Mouse (Mus musculus): ENCODE data around the gene Prcp. TPM values are rescaled to one million over a fixed set of nuclear protein-coding genes. Genes with fewer than 3 reads are reported as not detected.
A peak's percentile ranks its signal among the peaks of the same experiment; 100 is the strongest.

The Prcp gene
- polyA plus RNA-seq, 1 experiment = 19.7 TPM

DNA sequence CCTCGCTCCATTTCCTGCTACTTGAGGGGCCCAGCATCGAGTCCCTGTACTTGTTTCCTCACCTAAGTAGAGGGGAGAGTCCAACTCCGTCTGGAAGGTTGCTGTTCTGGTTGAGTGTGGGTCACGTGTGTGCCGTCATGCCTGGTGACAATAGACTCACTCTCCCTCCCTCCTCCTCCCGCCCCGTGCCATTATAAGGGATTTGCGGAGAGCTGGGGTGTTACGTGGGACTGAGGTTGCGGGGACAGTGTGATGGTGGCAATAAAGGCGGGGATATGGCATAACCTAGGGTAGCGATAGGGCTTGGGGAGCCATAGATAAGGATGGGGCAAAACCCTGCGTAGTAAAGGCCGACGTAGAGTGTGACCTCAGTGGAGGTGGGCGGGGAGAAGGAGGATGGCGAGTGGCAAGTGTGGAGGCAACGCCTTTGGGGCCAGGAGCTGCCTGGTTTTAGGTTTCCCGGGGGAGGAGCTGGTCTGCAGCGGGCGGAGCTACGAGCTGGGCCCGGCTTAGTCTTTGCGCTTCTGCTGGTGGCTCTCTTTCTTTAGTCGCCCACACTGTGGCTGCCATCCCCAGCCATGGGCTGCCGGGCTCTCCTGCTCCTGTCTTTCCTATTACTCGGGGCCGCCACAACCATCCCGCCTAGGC, 615 bp downstream of the Prcp start:
- TF ChIP-seq POLR2A (IDR thresholded peaks at IDR 0.05; ENCODE audit: control insufficient read depth, extremely low read depth, insufficient read depth, low read length, poor library complexity) (0 out of 2 replicates have a peak, but pooled peaks have one; percentile 14), CTCF (IDR thresholded peaks at IDR 0.05; ENCODE audit: borderline replicate concordance, control insufficient read depth, extremely low read depth, insufficient read depth, low read length, poor library complexity) (no peak)
- peak overlapping the region; percentile 63 for H3K4me3 ChIP-seq (ENCODE audit: control insufficient read depth, insufficient read depth, low read length)
- H3K27me3 ChIP-seq (ENCODE audit: control insufficient read depth, insufficient read depth, low read length) = no peaks in the 10 kb centered on the region
- peaks cover 5% of the 10 kb centered on the region; the same call in 1 of the 2 replicates for H3K4me1 ChIP-seq (replicated peaks; ENCODE audit: control insufficient read depth, insufficient read depth, low read length)
- no peaks in the 10 kb centered on the region for H3K36me3 ChIP-seq (ENCODE audit: control insufficient read depth, insufficient read depth, low read length)
- H3K27ac ChIP-seq (ENCODE audit: control insufficient read depth, insufficient read depth, low read length) = peak overlapping the region; percentile 87
- WGBS = under 1% methylated on average over 29 of the region's 29 CpGs
- peak; percentile 90 for DNase-seq

DNA sequence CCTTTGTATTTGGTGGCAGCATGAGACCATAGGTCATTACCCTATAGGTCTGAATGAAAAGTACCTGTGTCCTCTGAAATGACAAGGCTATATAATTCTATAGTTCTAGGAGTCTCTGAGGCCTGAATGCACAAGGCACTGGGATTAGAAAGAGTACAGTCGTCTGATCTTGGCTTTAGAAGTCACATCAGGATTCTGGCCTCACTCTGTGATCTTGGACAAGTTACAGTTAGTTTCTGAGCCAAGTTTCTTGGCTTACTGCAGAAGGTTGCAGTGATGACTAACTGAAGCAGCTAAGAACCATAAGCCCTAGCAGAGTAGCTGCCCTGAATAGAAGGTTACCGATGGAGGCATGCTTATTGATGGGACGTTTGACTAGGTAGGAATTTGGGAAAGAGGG, 1.8 kb downstream of the Prcp start:
- no peaks in the 10 kb centered on the region for H3K27me3 ChIP-seq (ENCODE audit: control insufficient read depth, insufficient read depth, low read length)
- H3K4me1 ChIP-seq (replicated peaks; ENCODE audit: control insufficient read depth, insufficient read depth, low read length) = peaks cover 5% of the 10 kb centered on the region; the same call in 1 of the 2 replicates
- WGBS = 32% methylated on average over 3 of the region's 3 CpGs
- no peak for DNase-seq
- no peak overlapping the region for H3K27ac ChIP-seq (ENCODE audit: control insufficient read depth, insufficient read depth, low read length)
- no peak for TF ChIP-seq POLR2A (IDR thresholded peaks at IDR 0.05; ENCODE audit: control insufficient read depth, extremely low read depth, insufficient read depth, low read length, poor library complexity)
- TF ChIP-seq CTCF (IDR thresholded peaks at IDR 0.05; ENCODE audit: borderline replicate concordance, control insufficient read depth, extremely low read depth, insufficient read depth, low read length, poor library complexity) = no peak
- H3K36me3 ChIP-seq (ENCODE audit: control insufficient read depth, insufficient read depth, low read length) = no peaks in the 10 kb centered on the region
- no peak overlapping the region for H3K4me3 ChIP-seq (ENCODE audit: control insufficient read depth, insufficient read depth, low read length)

DNA sequence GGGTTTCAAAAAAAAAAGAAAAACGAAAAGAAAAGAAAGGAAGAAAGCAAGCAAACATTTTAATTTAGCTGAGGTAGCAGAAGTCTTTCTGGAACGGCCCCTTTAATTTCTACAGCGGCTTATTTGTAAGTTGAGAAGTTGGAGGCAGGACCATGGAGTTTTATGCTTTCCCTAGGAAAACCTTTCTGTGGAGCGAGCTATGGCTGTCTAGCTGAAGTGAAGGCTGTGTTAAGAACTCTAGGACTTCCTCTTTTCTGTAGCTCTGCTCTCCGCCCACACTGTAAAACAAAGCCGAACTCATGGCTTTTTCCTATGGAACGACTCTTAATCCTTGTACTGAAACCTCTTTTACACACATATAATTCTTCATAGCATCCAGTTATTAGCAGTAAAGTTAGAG, 2.3 kb downstream of the Prcp start:
- WGBS = 14% methylated on average over 7 of the region's 7 CpGs
- no peaks in the 10 kb centered on the region for H3K27me3 ChIP-seq (ENCODE audit: control insufficient read depth, insufficient read depth, low read length)
- no peak overlapping the region for H3K27ac ChIP-seq (ENCODE audit: control insufficient read depth, insufficient read depth, low read length)
- peaks cover 5% of the 10 kb centered on the region; the same call in 1 of the 2 replicates for H3K4me1 ChIP-seq (replicated peaks; ENCODE audit: control insufficient read depth, insufficient read depth, low read length)
- no peaks in the 10 kb centered on the region for H3K36me3 ChIP-seq (ENCODE audit: control insufficient read depth, insufficient read depth, low read length)
- TF ChIP-seq POLR2A (IDR thresholded peaks at IDR 0.05; ENCODE audit: control insufficient read depth, extremely low read depth, insufficient read depth, low read length, poor library complexity) (no peak), CTCF (IDR thresholded peaks at IDR 0.05; ENCODE audit: borderline replicate concordance, control insufficient read depth, extremely low read depth, insufficient read depth, low read length, poor library complexity) (no peak)
- DNase-seq = no peak
- H3K4me3 ChIP-seq (ENCODE audit: control insufficient read depth, insufficient read depth, low read length) = no peak overlapping the region

GRCm38 (mm10) chr7:92878575-92879285, 4.5 kb downstream of the Prcp start:
- DNase-seq = no peak

GRCm38 (mm10) chr7:92883850-92884716, 9.8 kb downstream of the Prcp start:
- 96% methylated on average over 9 of the region's 9 CpGs for WGBS
- Histone ChIP-seq H3K4me1 (replicated peaks; ENCODE audit: control insufficient read depth, insufficient read depth, low read length) (no peaks in the 10 kb centered on the region), H3K27ac (ENCODE audit: control insufficient read depth, insufficient read depth, low read length) (no peak overlapping the region), H3K27me3 (ENCODE audit: control insufficient read depth, insufficient read depth, low read length) (no peaks in the 10 kb centered on the region), H3K36me3 (ENCODE audit: control insufficient read depth, insufficient read depth, low read length) (no peaks in the 10 kb centered on the region), H3K4me3 (ENCODE audit: control insufficient read depth, insufficient read depth, low read length) (no peak overlapping the region)
- no peak for DNase-seq
- TF ChIP-seq CTCF (IDR thresholded peaks at IDR 0.05; ENCODE audit: borderline replicate concordance, control insufficient read depth, extremely low read depth, insufficient read depth, low read length, poor library complexity) (no peak), POLR2A (IDR thresholded peaks at IDR 0.05; ENCODE audit: control insufficient read depth, extremely low read depth, insufficient read depth, low read length, poor library complexity) (no peak)

More at GRCm38 (mm10) chr7:92878575-92879285, 4.5 kb downstream of the Prcp start:
- no peaks in the 10 kb centered on the region for H3K27me3 ChIP-seq (ENCODE audit: control insufficient read depth, insufficient read depth, low read length)
- peaks cover 4% of the 10 kb centered on the region; the same call in 1 of the 2 replicates for H3K4me1 ChIP-seq (replicated peaks; ENCODE audit: control insufficient read depth, insufficient read depth, low read length)
- H3K36me3 ChIP-seq (ENCODE audit: control insufficient read depth, insufficient read depth, low read length) = no peaks in the 10 kb centered on the region
- H3K27ac ChIP-seq (ENCODE audit: control insufficient read depth, insufficient read depth, low read length) = no peak overlapping the region
- WGBS = 65% methylated on average over 7 of the region's 7 CpGs
- no peak overlapping the region for H3K4me3 ChIP-seq (ENCODE audit: control insufficient read depth, insufficient read depth, low read length)
- TF ChIP-seq CTCF (IDR thresholded peaks at IDR 0.05; ENCODE audit: borderline replicate concordance, control insufficient read depth, extremely low read depth, insufficient read depth, low read length, poor library complexity) = no peak
- no peak for TF ChIP-seq POLR2A (IDR thresholded peaks at IDR 0.05; ENCODE audit: control insufficient read depth, extremely low read depth, insufficient read depth, low read length, poor library complexity)

All from thymus, adult 2 months (tissue).